Mouse (Mus musculus): ENCODE measurements at regions not wholly inside any gene's neighbourhood (a gene's known extent, or its start where the extent isn't known, plus 50 kb on each side); places are given as distances from the start of the nearest gene placed in this dataset.

GRCm38 (mm10) chr7:130089896-130090610 lies 430.1 kb downstream of the Ate1 start:
- DNase-seq = no peak

- DNase-seq = peak in 1 of 2 experiments; percentile 22
These were observed 428.2 kb downstream of the Ate1 start for GRCm38 (mm10) chr7:130091942-130092341.

- DNase-seq = no peak
These were observed 425.0 kb downstream of the Ate1 start for GRCm38 (mm10) chr7:130095141-130095540.

GRCm38 (mm10) chr7:130098606-130099005 lies 421.6 kb downstream of the Ate1 start:
- DNase-seq = peak in 1 of 2 experiments; percentile 29

GRCm38 (mm10) chr7:130102671-130103070 lies 417.5 kb downstream of the Ate1 start:
- DNase-seq = peak in 1 of 2 experiments; percentile 19

- no peak for DNase-seq
These were observed 413.2 kb downstream of the Ate1 start for GRCm38 (mm10) chr7:130106961-130107360.

GRCm38 (mm10) chr7:130108362-130108761 lies 411.8 kb downstream of the Ate1 start:
- no peak for DNase-seq
